Mouse (Mus musculus) left cerebral cortex, postnatal 10 days (tissue): Measurements from ENCODE around the gene Gm21854. TPM values are rescaled to one million over a fixed set of nuclear protein-coding genes. Genes with fewer than 3 reads are reported as not detected.
"Not testable (repeated sequence)": the region's sequence is repeated elsewhere in the genome, so short reads cannot be mapped to it uniquely, and the experiment has no call there.

Experiments
- DNase-seq, 2 experiments: peaks; one replicate each; pipeline ENCODE4 v3.0.0; 2021 to 2022; ENCODE audit warnings: low spot score in 2 of 2, mixed read lengths in 1 of 2; ENCODE audit errors: extremely low spot score in 1 of 2
- intact Hi-C: fragments of 180-260 bp; cut with DNase I; formaldehyde crosslinking; loops from one replicate; pipeline ENCODE4 v1.15.1; 2025
- total RNA-seq, 2 experiments: library from RNA; stranded (reverse); gene quantifications; 2 replicates each; pipeline ENCODE4 v1.2.3; 2021

Gm21854 gene
- not detected for total RNA-seq

DNA sequence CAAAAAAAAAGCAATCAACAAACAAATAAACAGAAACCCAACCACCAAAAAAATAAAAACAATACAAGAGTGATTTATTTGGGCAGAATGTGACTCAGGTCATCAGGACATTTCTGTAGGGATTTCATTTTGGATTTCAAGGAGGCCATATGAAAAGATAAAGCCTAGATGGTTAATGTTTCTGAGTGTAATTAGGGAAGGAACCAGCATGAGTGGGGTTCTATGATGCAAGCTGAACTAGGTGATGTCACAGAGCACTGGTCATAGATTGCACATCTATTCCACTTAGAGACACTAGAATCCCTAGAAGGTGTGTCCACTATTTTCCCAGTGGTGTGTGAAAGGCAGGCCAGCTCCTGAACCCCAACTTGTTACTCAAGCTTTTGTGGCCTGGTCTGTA lies at the start of gene Gm21854:
Gene Gm21854 (plus strand): TSS at position 301 of the 400 bp plus-strand sequence.
- intact Hi-C loops, DNase-seq: not testable (repeated sequence)

Other genes starting within 250 kb of the Gm21854 start
- not detected for gene Gm20914, start 69.0 kb downstream of the Gm21854 start, total RNA-seq
- not detected for gene Gm28171, start 136.4 kb downstream of the Gm21854 start, total RNA-seq